Mouse (Mus musculus): ENCODE results near the gene Vmn1r74. TPM values are rescaled to one million over a fixed set of nuclear protein-coding genes. Genes with fewer than 3 reads are reported as not detected.
"Not testable (repeated sequence)": the region's sequence is repeated elsewhere in the genome, so short reads cannot be mapped to it uniquely, and the experiment has no call there.

Gene Vmn1r74
- 0.02 TPM in 1 of 2 replicates, not detected in the other for polyA plus RNA-seq (2015; fragmentation: Nextera tagmentation; extraction: Ambion mirVana)

DNA sequence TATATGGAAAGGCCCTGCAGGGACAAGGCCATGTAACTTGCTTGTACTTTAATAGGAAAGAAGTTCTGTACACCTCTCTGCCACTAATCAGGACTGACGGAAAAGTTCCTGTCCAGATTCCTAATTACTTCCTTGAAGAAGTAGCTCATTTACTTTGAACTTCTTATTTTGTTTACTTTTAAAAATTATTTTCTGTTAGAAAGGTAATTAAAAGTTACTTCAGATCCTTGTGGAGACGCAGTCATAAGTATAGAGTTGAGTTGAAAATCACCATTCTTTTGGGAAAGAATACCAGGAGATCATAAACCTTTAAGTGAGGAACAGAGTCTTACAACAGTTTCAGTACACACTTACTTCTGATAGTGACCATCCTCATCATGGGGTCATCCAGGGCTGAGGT, at the start of gene Vmn1r74:
Gene Vmn1r74, plus strand, starts transcription at position 301 of the 400 bp plus-strand sequence.
- H3K36me3 ChIP-seq (ENCODE audit: control insufficient read depth, insufficient read depth, low read length) = no peaks in the 10 kb centered on the region
- no peak for TF ChIP-seq EP300 (optimal IDR thresholded peaks at IDR 0.05)
- TF ChIP-seq CTCF (IDR thresholded peaks at IDR 0.05; ENCODE audit: low read depth) = no peak
- no peaks in the 10 kb centered on the region for H3K27me3 ChIP-seq (ENCODE audit: control insufficient read depth, insufficient read depth, low read length)
- DNase-seq (ENCODE audit: low spot score) (no peak), ATAC-seq (ENCODE audit: low FRiP score, low TSS enrichment) (no peak)
- H3K9ac ChIP-seq (ENCODE audit: low read length) = no peak within 1 kb of the TSS
- H3K4me2 ChIP-seq (replicated peaks; ENCODE audit: low read depth) = no peak within 1 kb of the TSS
- H3K4me1 ChIP-seq (replicated peaks; ENCODE audit: control insufficient read depth, insufficient read depth) = no peaks in the 10 kb centered on the region
- no peak within 1 kb of the TSS for H3K27ac ChIP-seq (replicated peaks)
- H3K4me3 ChIP-seq (ENCODE audit: low read depth, low read length) = no peak within 1 kb of the TSS
- H3K9me3 ChIP-seq (ENCODE audit: control insufficient read depth, low read length) = no peaks in the 10 kb centered on the region
- 74% methylated on average over 2 of the region's 2 CpGs for WGBS

DNA sequence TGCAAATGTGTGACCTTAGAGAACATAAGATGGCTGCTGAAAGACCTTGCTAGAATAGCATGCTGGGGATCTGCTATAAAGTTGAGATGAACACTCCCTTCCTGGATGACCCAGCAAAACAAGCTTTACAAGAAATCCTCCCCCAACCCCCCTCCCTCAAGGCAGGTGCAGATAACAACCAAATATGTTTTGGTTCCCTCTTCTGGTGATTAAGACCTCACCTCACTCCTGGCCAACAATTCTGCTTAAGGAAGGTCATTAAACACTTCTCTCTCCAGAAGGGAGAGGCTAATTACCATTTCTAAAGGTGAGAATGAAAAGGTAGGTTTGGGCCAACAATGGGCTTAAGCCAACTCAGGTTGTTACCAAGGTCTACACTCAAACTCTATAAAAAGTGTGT, 20.0 kb upstream of the Vmn1r74 start:
- Histone ChIP-seq H3K9ac (ENCODE audit: low read length) (no peak overlapping the region), H3K4me3 (ENCODE audit: low read depth, low read length) (no peak overlapping the region), H3K4me2 (replicated peaks; ENCODE audit: low read depth) (no peak overlapping the region), H3K27ac (replicated peaks) (no peak overlapping the region), H3K9me3 (ENCODE audit: control insufficient read depth, low read length) (no peaks in the 10 kb centered on the region), H3K27me3 (ENCODE audit: control insufficient read depth, insufficient read depth, low read length) (no peaks in the 10 kb centered on the region), H3K4me1 (replicated peaks; ENCODE audit: control insufficient read depth, insufficient read depth) (no peaks in the 10 kb centered on the region), H3K36me3 (ENCODE audit: control insufficient read depth, insufficient read depth, low read length) (no peaks in the 10 kb centered on the region)
- no peak for TF ChIP-seq CTCF (IDR thresholded peaks at IDR 0.05; ENCODE audit: low read depth)
- TF ChIP-seq EP300 (optimal IDR thresholded peaks at IDR 0.05) = no peak
- no peak for DNase-seq (ENCODE audit: low spot score)
- ATAC-seq (ENCODE audit: low FRiP score, low TSS enrichment) = no peak

DNA sequence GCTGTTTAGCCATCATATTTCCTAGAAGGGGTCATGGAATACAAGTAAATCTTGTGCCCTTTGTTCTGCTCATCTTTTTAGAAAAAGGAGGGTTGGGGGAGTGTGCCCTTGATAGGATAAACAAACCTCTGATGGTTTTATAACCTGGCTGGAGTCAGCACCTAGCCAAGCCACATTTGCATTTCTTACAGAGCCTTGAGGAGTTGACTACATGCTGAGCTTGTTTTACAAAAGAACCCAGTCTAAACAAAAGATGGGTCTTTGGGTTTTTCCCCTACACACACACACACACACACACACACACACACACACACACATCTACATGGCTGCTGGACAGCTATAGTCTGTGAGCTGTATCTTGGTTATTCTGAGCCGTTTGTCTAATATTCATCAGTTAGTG, 11.6 kb upstream of the Vmn1r74 start:
- Histone ChIP-seq H3K27me3 (ENCODE audit: control insufficient read depth, insufficient read depth, low read length) (no peaks in the 10 kb centered on the region), H3K9me3 (ENCODE audit: control insufficient read depth, low read length) (no peaks in the 10 kb centered on the region), H3K4me1 (replicated peaks; ENCODE audit: control insufficient read depth, insufficient read depth) (no peaks in the 10 kb centered on the region), H3K36me3 (ENCODE audit: control insufficient read depth, insufficient read depth, low read length) (no peaks in the 10 kb centered on the region), H3K9ac (ENCODE audit: low read length) (no peak overlapping the region), H3K4me2 (replicated peaks; ENCODE audit: low read depth) (no peak overlapping the region), H3K4me3 (ENCODE audit: low read depth, low read length) (no peak overlapping the region), H3K27ac (replicated peaks) (no peak overlapping the region)
- ATAC-seq (ENCODE audit: low FRiP score, low TSS enrichment) = no peak
- DNase-seq (ENCODE audit: low spot score) = no peak
- WGBS = 84% methylated on average over 1 of the region's 1 CpGs
- TF ChIP-seq CTCF (IDR thresholded peaks at IDR 0.05; ENCODE audit: low read depth) (no peak), EP300 (optimal IDR thresholded peaks at IDR 0.05) (no peak)

DNA sequence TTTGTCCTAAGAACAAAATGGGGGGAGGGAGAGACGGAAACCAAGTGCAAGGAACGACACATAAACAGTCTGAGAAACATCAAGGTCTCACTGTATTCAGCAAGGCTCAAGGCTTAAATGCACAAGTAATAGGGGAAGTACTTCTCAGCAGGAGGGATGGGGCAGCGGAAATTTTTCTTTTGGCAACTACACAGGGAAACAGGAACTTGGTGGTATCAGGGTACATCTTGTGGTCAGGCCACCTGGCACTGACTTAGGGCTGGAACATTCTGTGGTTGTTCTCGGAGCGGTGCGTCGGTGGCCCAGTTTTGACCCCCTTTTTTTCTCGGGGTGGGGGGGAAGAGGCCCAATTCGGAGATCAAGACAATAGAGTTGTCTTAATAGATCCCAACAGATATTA, 10.5 kb upstream of the Vmn1r74 start:
- H3K27me3 ChIP-seq (ENCODE audit: control insufficient read depth, insufficient read depth, low read length); H3K4me1 ChIP-seq (replicated peaks; ENCODE audit: control insufficient read depth, insufficient read depth); H3K9ac ChIP-seq (ENCODE audit: low read length); H3K36me3 ChIP-seq (ENCODE audit: control insufficient read depth, insufficient read depth, low read length); H3K27ac ChIP-seq (replicated peaks); H3K4me2 ChIP-seq (replicated peaks; ENCODE audit: low read depth); H3K9me3 ChIP-seq (ENCODE audit: control insufficient read depth, low read length); DNase-seq (ENCODE audit: low spot score); ATAC-seq (ENCODE audit: low FRiP score, low TSS enrichment); H3K4me3 ChIP-seq (ENCODE audit: low read depth, low read length): not testable (repeated sequence)
- 89% methylated on average over 9 of the region's 9 CpGs for WGBS

DNA sequence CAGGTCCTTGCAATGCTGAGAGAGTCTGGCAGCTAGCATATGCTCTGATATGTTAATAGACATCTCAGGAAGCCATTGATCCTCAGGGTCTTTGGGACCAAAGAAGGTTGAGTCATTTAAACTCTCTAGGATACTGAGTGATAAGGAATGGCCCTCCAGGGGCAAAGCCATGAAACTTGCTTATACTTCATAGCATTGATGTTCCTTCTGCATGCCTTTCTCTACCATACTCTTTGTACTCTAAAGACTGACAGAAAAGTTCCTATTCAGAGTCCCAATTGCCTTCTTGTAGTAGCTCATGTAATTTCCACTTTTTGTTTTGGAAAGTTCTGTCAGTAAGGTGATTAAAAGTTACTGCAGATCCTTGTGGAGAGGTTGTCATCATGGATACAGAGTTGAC, 40.5 kb downstream of the Vmn1r74 start, which contains the start of gene Vmn1r75:
Gene Vmn1r75, plus strand, starts transcription at position 301 of the 400 bp plus-strand sequence.
- DNase-seq (ENCODE audit: low spot score) = no peak

More for the DNA sequence above, 40.5 kb downstream of the Vmn1r74 start, which contains the start of gene Vmn1r75:
- ATAC-seq (ENCODE audit: low FRiP score, low TSS enrichment) = no peak
- TF ChIP-seq EP300 (optimal IDR thresholded peaks at IDR 0.05) (no peak), CTCF (IDR thresholded peaks at IDR 0.05; ENCODE audit: low read depth) (no peak)
- Histone ChIP-seq H3K9me3 (ENCODE audit: control insufficient read depth, low read length) (no peaks in the 10 kb centered on the region), H3K27ac (replicated peaks) (no peak within 1 kb of the TSS), H3K4me1 (replicated peaks; ENCODE audit: control insufficient read depth, insufficient read depth) (no peaks in the 10 kb centered on the region), H3K4me3 (ENCODE audit: low read depth, low read length) (no peak within 1 kb of the TSS), H3K36me3 (ENCODE audit: control insufficient read depth, insufficient read depth, low read length) (no peaks in the 10 kb centered on the region), H3K9ac (ENCODE audit: low read length) (no peak within 1 kb of the TSS), H3K27me3 (ENCODE audit: control insufficient read depth, insufficient read depth, low read length) (no peaks in the 10 kb centered on the region), H3K4me2 (replicated peaks; ENCODE audit: low read depth) (no peak within 1 kb of the TSS)

Other genes starting within 250 kb of the Vmn1r74 start
- not detected in 2 replicates for gene Zscan4-ps3, start 224.7 kb upstream of the Vmn1r74 start, polyA plus RNA-seq (2015; fragmentation: Nextera tagmentation; extraction: Ambion mirVana)
- not detected in 2 replicates for gene Vmn1r72, start 153.8 kb upstream of the Vmn1r74 start, polyA plus RNA-seq (2015; fragmentation: Nextera tagmentation; extraction: Ambion mirVana)
- gene Vmn1r73, start 103.7 kb upstream of the Vmn1r74 start, polyA plus RNA-seq (2015; fragmentation: Nextera tagmentation; extraction: Ambion mirVana) = not detected in 2 replicates
- not detected in 2 replicates for gene Vmn1r75, start 40.6 kb downstream of the Vmn1r74 start, polyA plus RNA-seq (2015; fragmentation: Nextera tagmentation; extraction: Ambion mirVana)
- gene Vmn1r76, start 104.2 kb downstream of the Vmn1r74 start, polyA plus RNA-seq (2015; fragmentation: Nextera tagmentation; extraction: Ambion mirVana) = not detected in 2 replicates
- 0.01 TPM in 1 of 2 replicates, not detected in the other for gene Vmn1r77, start 202.8 kb downstream of the Vmn1r74 start, polyA plus RNA-seq (2015; fragmentation: Nextera tagmentation; extraction: Ambion mirVana)